Mouse (Mus musculus): Measurements from ENCODE around the gene Zdhhc17.

DNA sequence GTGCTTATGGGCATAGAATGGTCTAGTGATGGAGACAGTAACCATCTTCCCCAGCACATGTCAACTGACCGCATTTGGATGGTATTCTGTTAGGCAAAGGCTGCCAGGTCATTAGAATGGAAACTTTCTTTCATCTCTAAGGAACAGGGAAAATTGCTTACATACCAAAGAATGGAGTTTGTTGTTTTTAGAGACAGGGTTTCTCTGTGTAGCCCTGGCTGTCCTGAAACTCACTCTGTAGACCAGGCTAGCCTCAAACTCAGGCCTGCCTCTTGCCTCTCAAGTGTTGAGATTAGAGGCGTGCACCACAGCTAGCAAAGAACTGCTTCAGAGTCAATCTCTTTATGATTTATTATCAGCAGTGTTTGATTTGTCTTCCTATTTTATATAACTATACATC, 20.9 kb upstream of the Zdhhc17 start:
- TF ChIP-seq CTCF (IDR thresholded peaks at IDR 0.05; ENCODE audit: insufficient read depth, low read length) (no peak), POLR2A (IDR thresholded peaks at IDR 0.05; ENCODE audit: borderline replicate concordance, extremely low read depth, low read depth, low read length) (no peak)

All from lung, adult 2 months (tissue).